Mouse (Mus musculus): ENCODE measurements around the gene Stx8. TPM values are rescaled to one million over a fixed set of nuclear protein-coding genes. Genes with fewer than 3 reads are reported as not detected.

Gene Stx8
- polyA plus RNA-seq, 2 experiments, result 23.3 to 65.3 TPM

DNA sequence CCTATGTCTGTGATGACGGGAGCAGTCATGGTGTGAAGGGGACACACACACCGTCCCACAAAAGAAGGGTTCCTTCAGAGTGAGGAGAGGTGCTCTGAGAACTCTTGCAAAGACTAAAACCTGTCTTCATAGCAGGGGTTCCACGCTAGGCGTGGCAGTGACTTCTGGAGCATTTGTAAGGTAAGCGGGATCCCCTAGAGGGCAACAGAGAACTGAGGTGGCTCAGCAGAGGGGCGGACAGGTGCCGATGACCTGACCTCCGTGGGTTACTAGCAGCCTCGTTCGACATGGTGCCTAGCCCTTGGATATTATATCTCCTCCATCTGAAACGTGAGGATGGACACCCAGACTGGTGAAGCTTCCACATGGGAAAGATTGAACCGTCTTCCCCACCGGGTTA, 257.1 kb downstream of the Stx8 start:
- Histone ChIP-seq H3K27ac (replicated peaks; ENCODE audit: low read depth, low read length) (no peak overlapping the region), H3K36me3 (ENCODE audit: control insufficient read depth, insufficient read depth, low read length) (no peaks in the 10 kb centered on the region; the same call in 1 of the 2 replicates), H3K4me2 (replicated peaks; ENCODE audit: low read depth, low read length, severe bottlenecking) (no peak overlapping the region), H3K9me3 (ENCODE audit: control insufficient read depth, low read length) (no peaks in the 10 kb centered on the region), H3K9ac (ENCODE audit: low read depth, low read length, severe bottlenecking) (no peak overlapping the region), H3K27me3 (ENCODE audit: control insufficient read depth, insufficient read depth, low read length) (no peaks in the 10 kb centered on the region), H3K4me1 (ENCODE audit: control insufficient read depth, insufficient read depth, low read length) (peaks cover 23% of the 10 kb centered on the region), H3K4me3 (replicated peaks; ENCODE audit: low read length) (no peak overlapping the region)
- ATAC-seq (ENCODE audit: low FRiP score, low read depth) (no peak), DNase-seq (ENCODE audit: low spot score) (no peak)
- 50% methylated on average over 13 of the region's 13 CpGs for WGBS
- no peak for TF ChIP-seq POLR2A (IDR thresholded peaks at IDR 0.05; ENCODE audit: borderline replicate concordance, extremely low read depth, insufficient read depth, insufficient read length)

DNA sequence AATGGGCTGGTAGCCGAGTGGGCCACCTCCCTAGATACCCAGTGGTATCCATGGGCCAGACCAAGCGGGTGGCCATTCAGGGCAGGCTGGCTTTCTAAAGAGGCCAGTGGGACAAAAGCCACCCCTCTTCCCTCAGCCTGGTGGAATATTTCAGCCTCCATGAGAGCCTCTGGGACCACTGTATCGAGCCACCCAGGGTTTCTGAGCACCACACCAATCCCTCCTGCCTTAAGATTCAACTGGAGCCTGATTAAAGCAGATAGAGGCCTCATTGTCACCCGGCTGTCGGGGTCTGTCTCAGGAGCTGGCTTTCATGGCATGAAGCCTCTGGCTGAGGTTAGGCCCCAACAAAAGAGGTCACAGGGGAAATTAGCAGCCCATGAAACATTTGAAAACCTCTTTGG, 260.7 kb downstream of the Stx8 start:
- peaks cover 16% of the 10 kb centered on the region for H3K4me1 ChIP-seq (ENCODE audit: control insufficient read depth, insufficient read depth, low read length)
- WGBS, result 69% methylated on average over 5 of the region's 5 CpGs
- no peaks in the 10 kb centered on the region; the same call in 1 of the 2 replicates for H3K36me3 ChIP-seq (ENCODE audit: control insufficient read depth, insufficient read depth, low read length)
- H3K27me3 ChIP-seq (ENCODE audit: control insufficient read depth, insufficient read depth, low read length), result no peaks in the 10 kb centered on the region
- DNase-seq (ENCODE audit: low spot score) (no peak), ATAC-seq (ENCODE audit: low FRiP score, low read depth) (no peak)
- H3K9ac ChIP-seq (ENCODE audit: low read depth, low read length, severe bottlenecking), result no peak overlapping the region
- no peaks in the 10 kb centered on the region for H3K9me3 ChIP-seq (ENCODE audit: control insufficient read depth, low read length)
- H3K27ac ChIP-seq (replicated peaks; ENCODE audit: low read depth, low read length), result no peak overlapping the region
- H3K4me2 ChIP-seq (replicated peaks; ENCODE audit: low read depth, low read length, severe bottlenecking), result no peak overlapping the region
- H3K4me3 ChIP-seq (replicated peaks; ENCODE audit: low read length), result no peak overlapping the region
- TF ChIP-seq POLR2A (IDR thresholded peaks at IDR 0.05; ENCODE audit: borderline replicate concordance, extremely low read depth, insufficient read depth, insufficient read length), result no peak

DNA sequence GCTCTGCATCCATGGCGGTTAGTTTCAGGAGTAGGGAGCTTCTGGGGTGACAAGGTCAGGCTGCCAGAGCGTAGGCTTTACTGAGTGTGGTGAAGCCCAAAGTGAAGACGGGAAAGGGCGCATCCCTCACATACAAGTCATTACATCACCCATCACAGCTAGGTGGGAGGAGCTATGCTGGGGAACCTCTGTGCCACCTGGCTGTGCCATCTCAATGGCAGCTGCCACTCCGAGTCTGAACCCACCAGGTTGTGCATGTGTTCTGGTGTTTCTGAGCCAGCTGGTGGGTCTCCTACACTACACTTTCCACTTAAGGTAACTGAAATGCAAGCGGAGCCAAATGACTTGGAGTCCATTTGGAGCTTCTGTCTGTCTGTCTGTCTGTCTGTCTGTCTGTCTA, 261.8 kb downstream of the Stx8 start:
- H3K36me3 ChIP-seq (ENCODE audit: control insufficient read depth, insufficient read depth, low read length), result no peaks in the 10 kb centered on the region; the same call in 1 of the 2 replicates
- no peak overlapping the region for H3K4me3 ChIP-seq (replicated peaks; ENCODE audit: low read length)
- H3K9me3 ChIP-seq (ENCODE audit: control insufficient read depth, low read length), result no peaks in the 10 kb centered on the region
- ATAC-seq (ENCODE audit: low FRiP score, low read depth) (no peak), DNase-seq (ENCODE audit: low spot score) (no peak)
- no peak for TF ChIP-seq POLR2A (IDR thresholded peaks at IDR 0.05; ENCODE audit: borderline replicate concordance, extremely low read depth, insufficient read depth, insufficient read length)
- no peak overlapping the region for H3K4me2 ChIP-seq (replicated peaks; ENCODE audit: low read depth, low read length, severe bottlenecking)
- H3K9ac ChIP-seq (ENCODE audit: low read depth, low read length, severe bottlenecking), result no peak overlapping the region
- H3K27ac ChIP-seq (replicated peaks; ENCODE audit: low read depth, low read length), result no peak overlapping the region
- 94% methylated on average over 6 of the region's 6 CpGs for WGBS
- H3K4me1 ChIP-seq (ENCODE audit: control insufficient read depth, insufficient read depth, low read length), result peaks cover 16% of the 10 kb centered on the region
- no peaks in the 10 kb centered on the region for H3K27me3 ChIP-seq (ENCODE audit: control insufficient read depth, insufficient read depth, low read length)

DNA sequence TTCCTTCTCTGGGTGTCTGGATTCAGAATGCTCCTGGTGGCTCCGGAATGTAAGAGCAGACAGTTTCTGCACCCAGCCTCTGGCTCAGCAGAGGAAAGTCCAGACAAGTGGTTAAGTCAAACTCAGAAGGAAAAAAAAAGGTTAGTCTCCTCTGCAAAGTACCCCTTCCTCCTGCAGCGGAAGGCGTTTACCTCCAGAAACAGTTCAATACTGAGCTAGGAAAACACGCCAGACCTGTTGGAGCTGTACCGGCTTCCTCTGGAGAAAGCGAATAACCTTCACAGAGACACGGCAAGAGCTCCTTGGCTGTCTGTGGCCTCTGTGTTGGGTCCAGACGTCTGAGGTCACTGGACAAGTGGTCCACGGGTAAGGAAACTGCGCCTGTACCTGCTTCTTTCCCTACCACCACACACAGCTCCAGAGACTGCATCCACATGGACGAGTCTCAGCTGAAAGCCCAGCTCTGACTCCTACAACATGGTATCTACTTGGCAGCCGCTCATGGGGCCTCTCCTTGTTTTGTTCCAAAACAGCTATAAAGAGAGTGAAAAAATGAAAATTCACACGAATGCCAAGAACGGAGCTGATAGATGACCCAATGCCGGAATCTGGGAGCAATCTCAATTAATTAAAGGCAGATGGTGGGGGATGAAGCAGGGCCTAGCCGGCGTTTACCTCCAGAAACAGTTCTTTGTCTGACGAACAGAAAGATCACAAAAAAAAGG, 263.1 kb downstream of the Stx8 start:
- Histone ChIP-seq H3K27ac (replicated peaks; ENCODE audit: low read depth, low read length) (peak overlapping the region; percentile 71), H3K27me3 (ENCODE audit: control insufficient read depth, insufficient read depth, low read length) (no peaks in the 10 kb centered on the region), H3K4me2 (replicated peaks; ENCODE audit: low read depth, low read length, severe bottlenecking) (0 out of 2 replicates have a peak overlapping the region, but pooled peaks have one; percentile 4), H3K36me3 (ENCODE audit: control insufficient read depth, insufficient read depth, low read length) (no peaks in the 10 kb centered on the region; the same call in 1 of the 2 replicates), H3K9me3 (ENCODE audit: control insufficient read depth, low read length) (0 out of 2 replicates have a peak, but pooled peaks cover 1% of the 10 kb centered on the region), H3K9ac (ENCODE audit: low read depth, low read length, severe bottlenecking) (no peak overlapping the region), H3K4me1 (ENCODE audit: control insufficient read depth, insufficient read depth, low read length) (peaks cover 16% of the 10 kb centered on the region), H3K4me3 (replicated peaks; ENCODE audit: low read length) (no peak overlapping the region)
- 25% methylated on average over 18 of the region's 18 CpGs for WGBS
- ATAC-seq (ENCODE audit: low FRiP score, low read depth) (peak; percentile 79), DNase-seq (ENCODE audit: low spot score) (peak; percentile 78)
- TF ChIP-seq POLR2A (IDR thresholded peaks at IDR 0.05; ENCODE audit: borderline replicate concordance, extremely low read depth, insufficient read depth, insufficient read length), result no peak

DNA sequence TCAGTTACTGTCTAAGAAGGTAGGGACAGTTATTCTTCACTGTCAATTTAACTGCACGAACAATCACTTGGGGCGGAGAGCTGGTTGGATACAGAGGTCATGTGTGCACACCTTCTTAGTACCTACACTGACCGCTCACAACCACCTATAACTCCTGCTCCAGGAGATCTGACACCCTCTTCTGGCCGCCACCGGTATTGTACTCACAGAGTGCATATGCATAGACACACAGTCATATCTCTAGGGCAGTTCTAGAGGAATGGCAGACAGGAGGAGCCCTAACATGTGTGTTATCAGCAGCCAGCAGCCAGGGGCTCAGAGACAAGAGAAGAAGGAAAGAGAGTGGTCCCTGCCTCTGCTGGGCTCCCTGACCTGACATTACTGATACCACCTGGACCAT, 265.6 kb downstream of the Stx8 start:
- H3K4me1 ChIP-seq (ENCODE audit: control insufficient read depth, insufficient read depth, low read length), result peaks cover 16% of the 10 kb centered on the region
- H3K4me2 ChIP-seq (replicated peaks; ENCODE audit: low read depth, low read length, severe bottlenecking), result no peak overlapping the region
- no peaks in the 10 kb centered on the region for H3K36me3 ChIP-seq (ENCODE audit: control insufficient read depth, insufficient read depth, low read length)
- TF ChIP-seq POLR2A (IDR thresholded peaks at IDR 0.05; ENCODE audit: borderline replicate concordance, extremely low read depth, insufficient read depth, insufficient read length), result no peak
- 0 out of 2 replicates have a peak, but pooled peaks cover 6% of the 10 kb centered on the region for H3K9me3 ChIP-seq (ENCODE audit: control insufficient read depth, low read length)
- DNase-seq (ENCODE audit: low spot score) (no peak), ATAC-seq (ENCODE audit: low FRiP score, low read depth) (no peak)
- no peaks in the 10 kb centered on the region for H3K27me3 ChIP-seq (ENCODE audit: control insufficient read depth, insufficient read depth, low read length)
- WGBS, result 92% methylated on average over 5 of the region's 5 CpGs
- no peak overlapping the region for H3K9ac ChIP-seq (ENCODE audit: low read depth, low read length, severe bottlenecking)
- H3K27ac ChIP-seq (replicated peaks; ENCODE audit: low read depth, low read length), result no peak overlapping the region
- no peak overlapping the region for H3K4me3 ChIP-seq (replicated peaks; ENCODE audit: low read length)
